Mouse (Mus musculus) forebrain, embryonic 14.5 days (tissue): ENCODE measurements around the gene Gm5728. TPM values are rescaled to one million over a fixed set of nuclear protein-coding genes. Genes with fewer than 3 reads are reported as not detected.
"Not testable (repeated sequence)": the region's sequence is repeated elsewhere in the genome, so short reads cannot be mapped to it uniquely, and the experiment has no call there.

Source experiments
- ATAC-seq: fragments of 200-750 bp; cut with Nextera tagmentation; 2 replicates; pipeline ENCODE4 v1.8.0; 2017; ENCODE audit warnings: mild to moderate bottlenecking, moderate library complexity
- DNase-seq: peaks from one replicate; pipeline ENCODE4 v3.0.0-alpha.2; 2015; ENCODE audit warnings: low spot score
- H3K27ac ChIP-seq: fragments of 300-500 bp; sonication (generic); 2 replicates; pipeline ENCODE4 v1.5.1; 2014; ENCODE audit warnings: low read depth, mild to moderate bottlenecking, control low read depth, low read length, moderate library complexity
- H3K27me3 ChIP-seq: fragments of 300-500 bp; sonication (generic); replicated peaks from 2 replicates; pipeline ENCODE4 v1.6.1; 2014; ENCODE audit warnings: low read length, control low read depth, mixed read lengths; ENCODE audit not compliant: control insufficient read depth, insufficient read depth
- H3K36me3 ChIP-seq: fragments of 300-500 bp; sonication (generic); 2 replicates; pipeline ENCODE4 v1.6.1; 2014; ENCODE audit warnings: low read length, control low read depth; ENCODE audit not compliant: control insufficient read depth, insufficient read depth
- H3K4me1 ChIP-seq: fragments of 300-500 bp; sonication (generic); 2 replicates; pipeline ENCODE4 v1.6.1; 2014; ENCODE audit warnings: antibody characterized with exemption, low read length, control low read depth; ENCODE audit not compliant: control insufficient read depth, insufficient read depth
- H3K4me2 ChIP-seq: fragments of 300-500 bp; sonication (generic); 2 replicates; pipeline ENCODE4 v1.6.1; 2014; ENCODE audit warnings: mild to moderate bottlenecking, control low read depth, low read length
- H3K4me3 ChIP-seq: fragments of 300-500 bp; sonication (generic); 2 replicates; pipeline ENCODE4 v1.5.1; 2014; ENCODE audit warnings: low read depth, low read length, control low read depth
- H3K9ac ChIP-seq: fragments of 300-500 bp; sonication (generic); 2 replicates; pipeline ENCODE4 v1.6.1; 2014; ENCODE audit warnings: mild to moderate bottlenecking, low read length, control low read depth, moderate library complexity
- H3K9me3 ChIP-seq: fragments of 300-500 bp; sonication (generic); replicated peaks from 2 replicates; pipeline ENCODE4 v1.6.1; 2016; ENCODE audit warnings: low read length, control low read depth, mixed read lengths; ENCODE audit not compliant: control insufficient read depth
- WGBS: fragments of 180-500 bp; shearing (Covaris S2); extraction: QIAGEN DNeasy Blood & Tissue Kit; methylation state at CpG from one replicate; pipeline ENCODE4 v1.1.7; 2014; 5-methylcytosine and 5-hydroxymethylcytosine counted together
- polyA plus RNA-seq: library from polyadenylated mRNA; unstranded; fragments of >200 nt; fragmentation: Nextera tagmentation; extraction: Ambion mirVana; gene quantifications from 2 replicates; pipeline ENCODE4 v1.2.1, GENCODE M21; 2014

Gene Gm5728
- not detected in 2 replicates for polyA plus RNA-seq

GRCm38 (mm10) chr7:20375310-20375709, at the start of gene Gm5728:
Gene Gm5728, minus strand, starts transcription at chr7:20375410.
- H3K9ac ChIP-seq, H3K4me3 ChIP-seq, H3K4me2 ChIP-seq, DNase-seq, ATAC-seq, H3K4me1 ChIP-seq, H3K36me3 ChIP-seq, H3K9me3 ChIP-seq, H3K27ac ChIP-seq, H3K27me3 ChIP-seq: not testable (repeated sequence)
- WGBS: no CpG with 5 or more reads among the region's 1 CpGs

DNA sequence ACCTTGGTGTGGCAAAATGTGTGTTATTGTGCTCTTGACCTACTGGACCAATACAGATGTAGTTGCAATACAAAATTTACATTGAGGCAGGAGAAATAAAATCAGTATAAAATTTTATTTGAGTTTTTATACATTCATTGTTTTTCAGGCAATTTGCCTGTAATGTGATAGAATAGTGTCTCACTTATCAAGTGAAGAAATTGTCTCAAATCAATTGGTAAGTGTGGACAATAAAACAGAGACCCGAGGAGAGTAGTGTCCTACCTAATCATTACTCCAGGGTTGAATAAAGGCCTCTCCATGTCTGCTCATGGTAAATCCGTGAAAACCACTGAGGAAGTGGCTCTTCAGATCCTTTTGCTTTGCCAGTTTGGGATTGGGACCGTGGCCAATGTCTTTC, 42.4 kb upstream of the Gm5728 start, which contains the start of gene Vmn1r100:
Gene Vmn1r100 (plus strand): TSS at position 301 of the 400 bp plus-strand sequence.
- no CpG with 5 or more reads among the region's 3 CpGs for WGBS
- H3K36me3 ChIP-seq: not testable (repeated sequence)

DNA sequence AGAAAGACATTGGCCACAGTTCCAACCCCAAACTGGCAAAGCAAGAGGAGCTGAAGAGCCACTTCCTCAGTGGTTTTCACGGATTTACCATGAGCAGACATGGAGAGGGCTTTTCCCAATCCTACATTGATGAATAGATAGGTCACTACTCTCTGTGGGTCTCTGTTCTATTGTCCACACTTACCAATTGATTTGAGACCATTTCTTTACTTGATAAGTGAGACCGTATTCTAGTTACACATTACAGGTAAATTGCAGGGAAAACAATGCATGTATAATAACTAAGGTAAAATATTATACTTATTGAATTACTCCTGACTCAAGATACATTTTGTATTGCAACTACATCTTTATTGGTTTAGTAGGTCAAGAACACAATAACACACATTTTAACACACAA, 41.2 kb downstream of the Gm5728 start, which contains the start of gene Gm4133:
Gene Gm4133 (minus strand): TSS at position 101 of the 400 bp plus-strand sequence.
- H3K27ac ChIP-seq, H3K4me1 ChIP-seq, H3K4me3 ChIP-seq, H3K9me3 ChIP-seq, H3K36me3 ChIP-seq, H3K4me2 ChIP-seq, ATAC-seq, H3K27me3 ChIP-seq, DNase-seq, H3K9ac ChIP-seq: not testable (repeated sequence)
- WGBS: no CpG with 5 or more reads among the region's 2 CpGs

More for the DNA sequence above, 42.4 kb upstream of the Gm5728 start, which contains the start of gene Vmn1r100:
- DNase-seq, H3K4me2 ChIP-seq, ATAC-seq, H3K9ac ChIP-seq, H3K4me3 ChIP-seq, H3K9me3 ChIP-seq, H3K27me3 ChIP-seq, H3K4me1 ChIP-seq, H3K27ac ChIP-seq: not testable (repeated sequence)

Other genes with a start within 250 kb of the Gm5728 start
- gene Vmn1r93, start 236.3 kb downstream of the Gm5728 start, polyA plus RNA-seq: not detected in 2 replicates
- not detected in 2 replicates for gene Vmn1r94, start 207.0 kb downstream of the Gm5728 start, polyA plus RNA-seq
- gene Vmn1r95, start 181.7 kb downstream of the Gm5728 start, polyA plus RNA-seq: not detected in 2 replicates
- gene Gm6164, start 169.8 kb downstream of the Gm5728 start, polyA plus RNA-seq: not detected in 2 replicates
- not detected in 2 replicates for gene Gm4498, start 141.6 kb downstream of the Gm5728 start, polyA plus RNA-seq
- not detected in 2 replicates for gene Gm5890, start 112.6 kb downstream of the Gm5728 start, polyA plus RNA-seq
- gene Gm4133, start 41.3 kb downstream of the Gm5728 start, polyA plus RNA-seq: not detected in 2 replicates
- not detected in 2 replicates for gene Vmn1r100, start 42.5 kb upstream of the Gm5728 start, polyA plus RNA-seq
- gene Vmn1r101, start 67.2 kb upstream of the Gm5728 start, polyA plus RNA-seq: not detected in 2 replicates
- not detected in 2 replicates for gene Gm10670, start 99.5 kb upstream of the Gm5728 start, polyA plus RNA-seq
- not detected in 2 replicates for gene Vmn1r103, start 135.1 kb upstream of the Gm5728 start, polyA plus RNA-seq
- not detected in 2 replicates for gene Vmn1r104, start 158.4 kb upstream of the Gm5728 start, polyA plus RNA-seq
- not detected in 2 replicates for gene Gm5726, start 170.3 kb upstream of the Gm5728 start, polyA plus RNA-seq
- gene Gm4141, start 200.8 kb upstream of the Gm5728 start, polyA plus RNA-seq: not detected in 2 replicates
- gene Gm4513, start 223.6 kb upstream of the Gm5728 start, polyA plus RNA-seq: not detected in 2 replicates